Mouse (Mus musculus): ENCODE data around the gene Ttl.
A peak's percentile ranks its signal among the peaks of the same experiment; 100 is the strongest.

The Ttl gene

DNA sequence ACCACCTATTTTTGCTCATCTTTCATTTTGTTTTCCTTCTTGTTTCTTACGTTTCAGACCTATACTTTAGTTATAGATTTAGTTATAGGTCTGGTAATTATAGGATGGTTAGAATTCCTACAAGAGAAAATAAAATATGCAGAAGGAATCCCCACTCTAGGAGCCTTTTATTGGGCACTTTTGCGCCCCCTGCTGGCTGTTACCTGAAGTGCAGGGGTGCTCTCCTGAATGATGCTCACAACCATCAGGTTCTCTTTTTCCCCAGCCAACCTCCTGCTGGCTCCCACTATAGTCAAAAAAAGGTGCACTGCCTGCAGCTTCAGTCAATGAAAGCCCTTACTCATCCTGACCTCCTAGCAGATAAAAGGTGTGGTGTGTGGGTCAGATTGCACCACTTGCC, 19.2 kb downstream of the Ttl start:
- peak; percentile 41 to 68 for DNase-seq

DNA sequence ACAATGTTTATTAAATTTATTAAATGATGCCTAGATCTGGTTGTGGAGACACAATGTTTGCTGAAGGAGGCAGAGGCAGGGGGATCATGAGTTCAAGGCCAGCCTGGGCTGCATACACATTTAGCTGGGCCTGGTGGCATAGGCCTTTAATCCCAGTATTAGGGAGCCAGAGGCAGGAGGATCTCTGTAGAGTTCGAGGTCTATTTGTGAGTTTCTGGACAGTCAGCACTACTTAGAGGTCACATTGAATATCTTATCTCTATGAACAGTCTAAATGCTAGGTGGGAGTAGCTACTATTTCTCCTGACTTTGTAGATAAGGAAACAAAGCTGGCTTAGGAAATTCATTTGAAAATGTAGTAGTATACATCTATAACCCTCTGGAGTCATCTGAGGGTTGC, 21.8 kb downstream of the Ttl start:
- no peak for DNase-seq

GRCm38 (mm10) chr2:129090370-129090769, 24.6 kb downstream of the Ttl start:
- DNase-seq, result no peak

GRCm38 (mm10) chr2:129092810-129093209, 27.1 kb downstream of the Ttl start:
- no peak for DNase-seq

DNA sequence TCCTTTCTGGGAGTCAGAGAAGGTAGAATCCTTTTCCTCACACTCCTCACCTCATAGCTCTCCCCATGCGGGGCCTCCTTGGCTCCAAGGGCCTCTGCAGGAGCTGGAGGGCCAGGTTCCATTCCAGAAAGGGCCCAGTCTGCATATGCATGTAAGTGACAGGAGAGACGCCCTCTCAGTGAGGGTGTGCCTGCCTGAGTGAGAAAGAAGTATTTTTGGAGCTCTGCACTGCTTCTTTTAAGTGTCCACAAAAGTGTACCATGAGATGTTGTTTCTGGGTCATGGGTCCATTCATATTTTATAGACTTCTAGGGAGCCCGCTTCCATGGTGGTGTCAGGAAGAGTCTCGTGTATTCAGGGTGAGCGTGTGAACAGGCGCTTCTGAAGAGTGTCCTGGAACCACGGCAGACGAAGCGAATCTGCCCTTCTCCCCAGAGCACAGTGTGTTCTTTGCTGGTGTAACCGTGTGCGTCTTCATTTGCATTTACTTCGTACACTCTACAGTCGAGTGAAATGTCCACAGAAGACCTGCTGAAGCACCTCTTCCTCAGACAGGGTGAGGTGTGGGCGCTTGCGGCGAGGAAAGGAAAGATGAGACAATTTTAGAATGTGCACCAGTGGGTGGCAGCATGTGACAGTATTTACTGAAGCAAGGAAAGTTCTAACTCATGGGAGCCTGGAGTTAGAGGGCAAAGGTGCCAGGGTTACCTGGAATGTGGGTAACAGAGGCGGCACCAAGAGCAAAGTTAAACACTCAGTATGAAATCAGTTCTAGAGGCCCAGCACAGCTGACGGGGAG, 28.4 kb downstream of the Ttl start:
- no peak for DNase-seq

DNA sequence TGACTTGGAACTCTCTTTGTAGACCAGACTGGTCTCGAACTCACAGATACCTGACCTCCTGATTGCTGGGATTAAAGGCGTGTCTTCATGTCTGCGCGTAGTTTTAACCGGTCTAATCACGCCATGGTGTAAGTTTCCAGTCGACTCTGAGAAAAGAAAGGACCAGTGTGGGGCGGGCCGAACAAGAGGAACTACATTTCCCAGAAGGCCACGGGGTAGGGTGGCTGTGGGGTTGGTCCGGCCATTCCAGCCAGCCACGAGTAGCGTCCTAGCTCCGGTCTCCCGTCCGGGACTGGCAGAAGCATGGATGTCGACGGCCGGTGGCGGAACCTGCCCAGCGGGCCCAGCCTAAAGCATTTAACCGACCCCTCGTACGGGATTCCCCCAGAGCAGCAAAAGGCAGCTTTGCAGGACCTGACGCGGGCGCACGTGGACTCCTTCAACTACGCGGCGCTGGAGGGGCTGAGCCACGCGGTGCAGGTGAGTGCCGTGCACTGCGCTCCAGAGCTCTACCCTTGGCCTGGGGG, 35.1 kb downstream of the Ttl start, which contains the start of gene Polr1b:
Gene Polr1b (plus strand): TSS at position 212 of the 527 bp plus-strand sequence.
- DNase-seq, result peak; percentile 92 to 94

DNA sequence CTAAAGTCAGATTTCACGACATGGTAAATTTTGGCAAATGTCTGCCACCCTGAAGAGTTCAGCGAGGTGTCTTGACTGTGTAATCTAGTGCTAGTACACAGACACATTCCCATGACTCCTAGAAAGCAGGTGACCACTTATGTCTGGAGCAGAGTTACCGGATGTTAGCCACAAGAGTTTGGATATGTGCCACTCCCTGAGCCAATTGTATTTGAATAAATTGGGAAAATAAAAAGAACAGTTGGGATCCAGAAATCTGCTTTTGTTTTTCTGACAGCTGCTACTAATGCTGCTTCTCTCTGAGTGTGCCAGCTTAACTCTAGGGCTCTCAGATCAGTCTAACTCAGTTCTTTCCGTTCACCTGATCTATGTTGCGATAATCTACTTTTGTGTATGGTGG, 47.2 kb downstream of the Ttl start:
- no peak for DNase-seq

DNA sequence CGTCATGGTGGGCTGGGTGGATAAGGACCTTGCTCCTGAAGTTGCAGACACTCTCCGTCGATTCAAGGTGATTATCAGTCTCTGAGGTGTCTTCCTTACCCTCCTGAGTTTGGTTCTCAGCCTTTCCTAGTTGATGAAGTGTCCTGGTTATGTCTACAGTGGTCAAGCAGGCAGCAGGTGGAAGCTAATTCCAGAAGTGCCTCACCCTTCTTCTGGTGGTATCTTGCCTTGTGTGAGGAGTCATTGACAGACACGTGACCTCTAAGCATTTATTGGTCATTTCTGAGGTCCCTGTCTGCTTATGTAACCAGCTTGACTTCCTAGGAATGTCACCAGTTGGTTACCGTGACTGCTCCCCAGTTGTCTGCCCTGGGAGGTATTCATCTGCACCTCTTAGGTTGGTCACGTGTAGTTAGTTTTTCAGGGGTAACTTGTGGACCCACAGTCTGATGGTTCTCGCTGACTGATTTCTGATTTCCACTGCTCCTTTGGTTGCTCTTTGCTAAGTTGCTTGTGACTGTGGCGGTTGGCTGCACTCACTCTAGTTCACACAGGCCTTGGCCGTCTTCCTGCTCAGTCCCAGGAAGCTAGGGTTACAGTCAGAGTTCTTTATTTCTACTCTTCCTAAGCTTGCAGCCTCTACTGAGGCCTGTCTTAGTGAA, 50.1 kb downstream of the Ttl start:
- DNase-seq, result no peak

- no peak for DNase-seq
Observed at GRCm38 (mm10) chr2:129116368-129116739, 50.6 kb downstream of the Ttl start.

- no peak for DNase-seq
Observed at GRCm38 (mm10) chr2:129118061-129118460, 52.3 kb downstream of the Ttl start.

DNA sequence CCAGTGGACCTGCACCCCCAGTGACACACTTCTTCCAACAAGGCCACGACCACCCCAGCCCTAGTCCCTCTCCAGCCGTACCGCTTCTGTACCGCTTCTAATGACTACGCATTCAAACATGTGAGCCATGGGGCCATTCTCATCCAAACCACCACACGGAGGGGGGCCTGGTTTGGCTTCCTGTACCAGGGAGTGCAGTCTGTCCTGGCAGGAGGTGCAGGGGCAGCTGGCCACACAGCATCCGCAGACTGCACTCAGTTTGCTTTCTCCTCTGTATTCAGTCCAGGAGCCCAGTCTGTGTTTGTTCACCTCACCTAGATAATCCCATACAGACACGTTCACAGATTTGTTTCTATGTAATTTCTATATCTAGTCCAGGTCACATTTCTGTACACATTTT, 56.2 kb downstream of the Ttl start:
- DNase-seq, result peak in 1 of 2 experiments; percentile 30

GRCm38 (mm10) chr2:129129412-129129929, 63.7 kb downstream of the Ttl start, which contains the start of gene Chchd5:
Gene Chchd5 (plus strand): TSS chr2:129129700.
- DNase-seq, result peak; percentile 94 to 95

DNA sequence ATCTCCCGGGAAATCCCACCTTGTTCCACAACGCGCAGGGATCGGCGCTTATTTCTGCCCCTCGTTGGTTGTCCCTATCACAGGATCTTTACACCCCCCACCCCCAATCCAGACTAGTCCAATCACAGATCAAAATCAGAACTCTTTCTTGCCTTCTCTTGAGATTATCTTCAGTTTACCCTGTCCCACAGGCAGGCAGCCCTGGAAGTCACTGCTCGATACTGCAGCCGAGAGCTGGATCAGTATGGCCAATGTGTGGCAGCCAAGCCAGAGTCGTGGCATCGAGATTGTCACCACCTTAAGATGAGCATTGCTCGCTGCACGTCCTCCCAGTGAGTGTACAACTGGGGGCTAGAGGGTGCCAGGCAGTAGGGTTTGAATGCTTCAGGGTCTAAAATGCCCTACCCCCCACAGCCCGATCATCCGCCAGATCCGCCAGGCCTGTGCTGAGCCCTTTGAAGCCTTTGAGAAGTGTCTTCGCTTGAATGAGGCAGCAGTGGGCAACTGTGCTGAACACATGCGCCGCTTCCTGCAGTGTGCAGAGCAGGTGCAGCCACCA, 64.3 kb downstream of the Ttl start:
- peak in 1 of 2 experiments; percentile 54 for DNase-seq

- DNase-seq, result no peak
Observed at GRCm38 (mm10) chr2:129130776-129131175, 65.0 kb downstream of the Ttl start.

DNA sequence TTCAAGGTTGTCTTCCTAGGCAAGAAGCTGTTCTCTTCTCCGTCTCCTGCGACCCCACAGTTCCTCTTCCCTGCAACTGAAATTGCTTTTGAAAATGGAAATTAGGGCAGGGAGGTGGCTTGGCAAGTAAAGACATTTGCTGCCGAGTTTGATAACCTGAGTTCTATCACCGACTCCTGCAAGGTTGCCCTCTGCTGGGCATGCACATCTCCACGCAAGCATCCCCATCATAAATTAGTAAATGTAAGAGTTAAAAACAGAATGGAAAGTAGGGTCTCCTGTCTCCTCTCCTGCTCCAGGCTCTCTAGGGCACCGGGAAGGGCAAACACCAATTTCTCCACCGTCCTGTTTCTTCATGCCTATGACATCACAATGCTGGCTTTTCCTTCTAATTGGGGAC, 66.5 kb downstream of the Ttl start:
- DNase-seq, result no peak

DNA sequence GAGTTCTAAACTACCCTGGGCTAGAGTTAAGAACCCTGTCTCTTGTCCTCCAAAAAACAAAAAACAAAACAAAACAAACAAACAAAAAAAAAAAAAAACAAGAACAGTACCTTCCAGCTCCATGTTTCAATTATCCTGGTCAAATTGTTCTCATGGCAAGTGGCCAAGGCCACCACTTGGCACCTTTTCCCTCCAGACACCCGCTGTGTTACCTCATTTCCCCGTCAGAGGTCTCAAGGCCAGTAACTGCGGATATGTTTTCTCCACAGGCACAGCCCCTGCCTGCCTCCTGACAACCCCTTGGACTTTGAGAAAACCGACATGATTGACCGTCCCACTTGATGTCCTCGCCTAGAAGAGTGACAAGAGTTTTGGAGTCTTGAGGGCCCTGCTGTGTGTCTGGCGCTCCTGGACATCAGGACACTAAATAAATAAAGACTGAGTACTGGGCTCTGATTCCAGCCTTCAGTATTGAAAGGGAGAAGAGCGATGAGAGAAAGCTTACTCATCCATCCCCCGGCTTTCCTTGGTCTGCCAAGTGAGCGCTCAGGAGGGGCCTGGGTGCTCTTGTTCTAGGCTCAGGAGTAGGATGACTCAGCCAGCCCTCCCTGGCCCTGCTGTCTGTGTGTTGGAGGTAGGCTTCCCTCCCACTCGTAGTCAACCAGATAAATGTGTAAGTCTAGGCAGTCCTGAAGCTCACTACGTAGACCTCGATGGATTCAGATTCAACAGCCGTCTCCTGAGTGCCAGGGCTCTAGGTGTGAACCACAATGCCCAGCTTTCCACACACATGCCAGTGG, 67.5 kb downstream of the Ttl start:
- DNase-seq, result peak; percentile 37 to 45

GRCm38 (mm10) chr2:129139906-129140305, 74.2 kb downstream of the Ttl start:
- peak; percentile 37 to 51 for DNase-seq
